Mouse (Mus musculus) stomach, embryonic 15.5 days (tissue): ENCODE measurements at regions not wholly inside any gene's neighbourhood (a gene's known extent, or its start where the extent isn't known, plus 50 kb on each side); places are given as distances from the start of the nearest gene placed in this dataset.
A peak's percentile ranks its signal among the peaks of the same experiment; 100 is the strongest.

Experiments used
- ATAC-seq: fragments of 200-750 bp; cut with Nextera tagmentation; 2 replicates; pipeline ENCODE4 v1.8.0; 2017; ENCODE audit warnings: low read depth, moderate number of reproducible peaks, moderate TSS enrichment; ENCODE audit not compliant: insufficient read depth, low FRiP score
- H3K27ac ChIP-seq: fragments of 300-500 bp; sonication (generic); 2 replicates; pipeline ENCODE4 v1.5.1; 2015; ENCODE audit warnings: mild to moderate bottlenecking, inconsistent platforms
- H3K27me3 ChIP-seq: fragments of 300-500 bp; sonication (generic); replicated peaks from 2 replicates; pipeline ENCODE4 v1.6.1; 2015; ENCODE audit warnings: inconsistent platforms
- H3K36me3 ChIP-seq: fragments of 300-500 bp; sonication (generic); 2 replicates; pipeline ENCODE4 v1.6.1; 2015; ENCODE audit warnings: inconsistent platforms
- H3K4me1 ChIP-seq: fragments of 300-500 bp; sonication (generic); 2 replicates; pipeline ENCODE4 v1.6.1; 2015; ENCODE audit warnings: inconsistent platforms
- H3K4me2 ChIP-seq: fragments of 300-500 bp; sonication (generic); 2 replicates; pipeline ENCODE4 v1.6.1; 2015; ENCODE audit warnings: mild to moderate bottlenecking, inconsistent platforms
- H3K4me3 ChIP-seq: fragments of 300-500 bp; sonication (generic); replicated peaks from 2 replicates; pipeline ENCODE4 v1.5.1; 2015; ENCODE audit warnings: inconsistent platforms
- H3K9ac ChIP-seq: fragments of 300-500 bp; sonication (generic); 2 replicates; pipeline ENCODE4 v1.6.1; 2015; ENCODE audit warnings: inconsistent platforms
- H3K9me3 ChIP-seq: fragments of 300-500 bp; sonication (generic); 2 replicates; pipeline ENCODE4 v1.6.1; 2016; ENCODE audit warnings: inconsistent platforms
- WGBS: fragments of 180-500 bp; shearing (Covaris S2); methylation state at CpG from one replicate; pipeline ENCODE4 v1.1.7; 2015; 5-methylcytosine and 5-hydroxymethylcytosine counted together

GRCm38 (mm10) chr6:135526460-135527160 lies 164.3 kb downstream of the Emp1 start:
- Histone ChIP-seq H3K36me3 (no peaks in the 10 kb centered on the region), H3K9me3 (no peaks in the 10 kb centered on the region), H3K4me3 (no peak overlapping the region), H3K9ac (no peak overlapping the region), H3K27me3 (no peaks in the 10 kb centered on the region), H3K4me1 (peaks cover 6% of the 10 kb centered on the region; the same call in 1 of the 2 replicates), H3K27ac (no peak overlapping the region), H3K4me2 (no peak overlapping the region)
- WGBS: 81% methylated on average over 24 of the region's 24 CpGs
- no peak for ATAC-seq

- Histone ChIP-seq H3K9ac (no peak overlapping the region), H3K9me3 (no peaks in the 10 kb centered on the region), H3K4me2 (no peak overlapping the region), H3K4me1 (peaks cover 6% of the 10 kb centered on the region; the same call in 1 of the 2 replicates), H3K27me3 (no peaks in the 10 kb centered on the region), H3K4me3 (no peak overlapping the region), H3K36me3 (no peaks in the 10 kb centered on the region), H3K27ac (no peak overlapping the region)
- ATAC-seq: no peak
- 72% methylated on average over 4 of the region's 4 CpGs for whole genome bisulfite sequencing
Measured at GRCm38 (mm10) chr6:135527879-135528278, 165.5 kb downstream of the Emp1 start.

DNA sequence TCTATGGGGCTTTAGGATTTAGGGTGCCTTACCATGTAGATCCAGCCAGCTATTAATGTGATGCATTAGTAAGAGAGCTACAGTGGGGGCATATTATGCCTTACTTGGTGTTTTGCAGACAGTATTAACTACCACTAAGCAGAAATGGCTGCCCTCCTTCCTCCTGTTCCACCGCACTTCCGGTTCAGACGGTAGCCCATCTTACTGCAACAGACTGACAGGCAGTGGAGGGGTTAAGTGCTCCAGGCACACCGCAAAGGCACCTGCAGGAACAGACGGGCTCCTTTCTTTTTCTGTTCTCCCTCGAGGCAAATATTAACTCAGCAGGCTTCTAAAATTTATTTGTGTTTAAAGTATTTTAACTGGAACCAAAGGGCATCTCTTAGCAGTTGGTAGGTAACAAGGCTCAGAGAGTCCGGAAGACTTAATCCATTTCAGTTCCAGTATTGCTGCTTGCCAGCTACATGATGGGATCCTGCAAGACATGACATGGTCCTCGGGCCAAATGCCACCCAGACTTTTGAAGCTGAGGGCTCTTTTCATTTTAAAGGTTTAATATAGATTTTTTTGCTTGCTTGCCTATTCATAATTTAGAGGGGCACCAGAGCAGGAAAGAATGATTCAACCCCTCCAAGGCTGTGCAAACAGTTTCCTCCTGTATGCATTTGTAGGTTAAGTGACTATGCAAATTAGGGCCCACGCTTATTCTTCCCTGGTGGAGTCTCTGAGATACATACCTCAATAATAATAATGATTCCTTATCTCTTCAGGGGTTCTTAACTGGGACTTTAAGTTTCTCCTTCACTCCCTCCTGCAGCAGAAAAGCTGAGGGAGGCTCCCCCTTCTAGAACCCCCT lies 177.7 kb downstream of the Emp1 start:
- Histone ChIP-seq H3K9ac (no peak overlapping the region), H3K9me3 (no peaks in the 10 kb centered on the region), H3K27ac (no peak overlapping the region), H3K4me3 (no peak overlapping the region), H3K4me1 (no peaks in the 10 kb centered on the region), H3K36me3 (no peaks in the 10 kb centered on the region), H3K27me3 (no peaks in the 10 kb centered on the region), H3K4me2 (0 out of 2 replicates have a peak overlapping the region, but pooled peaks have one; percentile 5)
- ATAC-seq: peak; percentile 35; the same call in 1 of the 2 replicates
- WGBS: 41% methylated on average over 9 of the region's 9 CpGs

- Histone ChIP-seq H3K27ac (no peak overlapping the region), H3K9ac (no peak overlapping the region), H3K36me3 (no peaks in the 10 kb centered on the region), H3K4me3 (no peak overlapping the region), H3K9me3 (no peaks in the 10 kb centered on the region), H3K27me3 (no peaks in the 10 kb centered on the region), H3K4me1 (no peaks in the 10 kb centered on the region), H3K4me2 (no peak overlapping the region)
- 69% methylated on average over 5 of the region's 5 CpGs for WGBS
- ATAC-seq: no peak
Measured at GRCm38 (mm10) chr6:135541566-135541965, 179.2 kb downstream of the Emp1 start.

DNA sequence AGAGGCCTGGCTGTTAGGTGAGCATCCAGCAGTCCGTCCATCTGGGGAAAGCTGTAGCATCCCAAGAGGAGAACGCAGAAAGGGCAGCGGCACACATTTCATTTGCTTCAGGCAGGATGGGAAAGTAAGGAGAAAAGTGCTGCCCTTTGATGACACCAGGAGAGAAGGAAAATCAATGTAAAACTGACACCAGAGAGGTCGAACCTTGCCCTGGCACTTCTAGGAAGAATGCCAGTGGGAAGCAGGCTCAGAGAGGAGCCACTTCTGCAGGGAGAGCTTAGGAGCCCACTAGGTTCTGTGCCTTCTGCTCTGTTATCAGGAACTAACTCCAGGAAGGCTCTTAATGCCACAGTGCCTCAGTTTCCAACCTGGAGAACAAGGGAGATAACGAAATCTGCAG lies 180.0 kb downstream of the Emp1 start:
- Histone ChIP-seq H3K4me3 (no peak overlapping the region), H3K4me2 (no peak overlapping the region), H3K27me3 (no peaks in the 10 kb centered on the region), H3K36me3 (no peaks in the 10 kb centered on the region), H3K9ac (no peak overlapping the region), H3K4me1 (no peaks in the 10 kb centered on the region), H3K27ac (no peak overlapping the region), H3K9me3 (no peaks in the 10 kb centered on the region)
- WGBS: 65% methylated on average over 5 of the region's 5 CpGs
- no peak for ATAC-seq

- H3K27me3 ChIP-seq: no peaks in the 10 kb centered on the region
- H3K36me3 ChIP-seq: no peaks in the 10 kb centered on the region
- no peak overlapping the region for H3K4me2 ChIP-seq
- H3K9ac ChIP-seq: no peak overlapping the region
- no peak overlapping the region for H3K4me3 ChIP-seq
- H3K4me1 ChIP-seq: no peaks in the 10 kb centered on the region
- WGBS: 70% methylated on average over 3 of the region's 3 CpGs
- H3K27ac ChIP-seq: no peak overlapping the region
- H3K9me3 ChIP-seq: no peaks in the 10 kb centered on the region
- no peak for ATAC-seq
Measured at GRCm38 (mm10) chr6:135543390-135543789, 181.0 kb downstream of the Emp1 start.

GRCm38 (mm10) chr6:135543863-135544262 lies 181.5 kb downstream of the Emp1 start:
- Histone ChIP-seq H3K4me1 (no peaks in the 10 kb centered on the region), H3K27me3 (no peaks in the 10 kb centered on the region), H3K9me3 (no peaks in the 10 kb centered on the region), H3K4me3 (no peak overlapping the region), H3K9ac (no peak overlapping the region), H3K36me3 (no peaks in the 10 kb centered on the region), H3K4me2 (no peak overlapping the region), H3K27ac (no peak overlapping the region)
- 67% methylated on average over 3 of the region's 3 CpGs for WGBS
- no peak for ATAC-seq

DNA sequence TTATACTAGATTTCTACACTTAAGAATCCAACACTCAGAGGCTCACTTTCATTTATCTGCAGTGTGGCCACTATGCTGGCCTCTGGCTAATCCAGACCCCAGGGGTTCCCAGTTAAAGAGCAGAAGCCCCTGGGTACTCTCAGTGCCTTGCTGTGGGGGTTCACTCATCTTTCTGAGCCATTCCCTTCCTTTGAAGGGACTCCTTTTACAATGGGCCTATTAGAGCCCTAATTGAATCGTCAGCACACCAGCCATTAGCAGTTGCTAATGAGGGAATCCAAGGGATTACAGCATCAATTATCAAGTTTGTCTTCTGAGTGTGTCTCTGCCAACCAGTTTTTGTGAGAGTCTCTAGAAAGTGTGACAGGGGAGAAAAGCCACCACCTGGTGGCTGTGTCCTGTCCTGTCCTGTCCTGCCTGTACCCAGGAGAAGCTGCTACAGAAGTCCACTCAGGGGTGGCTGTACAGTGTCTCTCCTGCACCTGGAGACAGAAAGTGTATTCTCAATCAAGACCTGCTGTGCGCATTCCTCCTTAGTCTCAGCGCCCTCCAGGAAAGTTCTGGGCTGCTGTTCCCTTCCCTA lies 188.1 kb downstream of the Emp1 start:
- Histone ChIP-seq H3K27me3 (no peaks in the 10 kb centered on the region), H3K4me1 (no peaks in the 10 kb centered on the region), H3K27ac (no peak overlapping the region), H3K4me3 (no peak overlapping the region), H3K9me3 (no peaks in the 10 kb centered on the region), H3K9ac (no peak overlapping the region), H3K36me3 (no peaks in the 10 kb centered on the region), H3K4me2 (no peak overlapping the region)
- 37% methylated on average over 3 of the region's 3 CpGs for WGBS
- no peak for ATAC-seq

DNA sequence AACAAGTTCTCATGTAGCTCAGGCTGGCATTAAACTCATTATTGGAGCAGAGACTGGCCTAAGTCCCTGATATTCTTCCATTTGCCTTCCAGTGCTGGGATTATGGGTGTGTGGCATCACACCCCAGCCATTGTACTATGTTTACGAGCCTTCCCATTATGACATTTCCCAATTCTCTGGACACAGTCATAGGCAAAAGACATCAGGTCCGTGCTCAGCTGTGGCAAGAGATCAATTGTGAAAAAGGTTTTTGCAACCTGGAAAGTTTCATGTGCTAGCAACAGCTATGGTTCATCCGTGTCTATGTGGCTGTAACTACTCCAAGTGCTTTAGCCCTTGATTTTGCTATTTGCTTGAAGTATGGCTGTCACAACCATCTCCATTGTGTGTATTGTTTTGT lies 190.1 kb downstream of the Emp1 start:
- H3K4me3 ChIP-seq: no peak overlapping the region
- no peaks in the 10 kb centered on the region for H3K36me3 ChIP-seq
- 81% methylated on average over 3 of the region's 3 CpGs for WGBS
- H3K27me3 ChIP-seq: no peaks in the 10 kb centered on the region
- no peaks in the 10 kb centered on the region for H3K4me1 ChIP-seq
- H3K4me2 ChIP-seq: no peak overlapping the region
- no peaks in the 10 kb centered on the region for H3K9me3 ChIP-seq
- no peak overlapping the region for H3K27ac ChIP-seq
- H3K9ac ChIP-seq: no peak overlapping the region
- ATAC-seq: no peak

- no peaks in the 10 kb centered on the region for H3K4me1 ChIP-seq
- no peaks in the 10 kb centered on the region for H3K9me3 ChIP-seq
- no peaks in the 10 kb centered on the region for H3K27me3 ChIP-seq
- H3K36me3 ChIP-seq: no peaks in the 10 kb centered on the region
- 57% methylated on average over 5 of the region's 5 CpGs for WGBS
- H3K4me2 ChIP-seq: no peak overlapping the region
- H3K9ac ChIP-seq: no peak overlapping the region
- 0 out of 2 replicates have a peak overlapping the region, but pooled peaks have one; percentile 23 for H3K27ac ChIP-seq
- ATAC-seq: peak; percentile 93; the same call in 1 of the 2 replicates
- H3K4me3 ChIP-seq: no peak overlapping the region
Measured at GRCm38 (mm10) chr6:135559501-135559907, 197.2 kb downstream of the Emp1 start.

- Histone ChIP-seq H3K4me3 (no peak overlapping the region), H3K36me3 (no peaks in the 10 kb centered on the region)
- WGBS: 85% methylated on average over 2 of the region's 2 CpGs
Measured at GRCm38 (mm10) chr6:135562267-135562666, 199.9 kb downstream of the Emp1 start.

GRCm38 (mm10) chr6:135563766-135564165 lies 201.4 kb downstream of the Emp1 start:
- Histone ChIP-seq H3K36me3 (no peaks in the 10 kb centered on the region), H3K27ac (no peak overlapping the region), H3K4me1 (no peaks in the 10 kb centered on the region), H3K4me3 (no peak overlapping the region), H3K4me2 (no peak overlapping the region), H3K9me3 (no peaks in the 10 kb centered on the region), H3K9ac (no peak overlapping the region), H3K27me3 (no peaks in the 10 kb centered on the region)
- no peak for ATAC-seq

More at GRCm38 (mm10) chr6:135562267-135562666, 199.9 kb downstream of the Emp1 start:
- H3K27ac ChIP-seq: no peak overlapping the region
- H3K4me2 ChIP-seq: no peak overlapping the region
- H3K9me3 ChIP-seq: no peaks in the 10 kb centered on the region
- no peak for ATAC-seq
- H3K4me1 ChIP-seq: no peaks in the 10 kb centered on the region
- H3K27me3 ChIP-seq: no peaks in the 10 kb centered on the region
- no peak overlapping the region for H3K9ac ChIP-seq
